Mouse (Mus musculus): ENCODE results near the gene Gm4858. TPM values are rescaled to one million over a fixed set of nuclear protein-coding genes. Genes with fewer than 3 reads are reported as not detected.
"Not testable (repeated sequence)": the region's sequence is repeated elsewhere in the genome, so short reads cannot be mapped to it uniquely, and the experiment has no call there.

Gene Gm4858
- total RNA-seq (2021) = not detected
- long read RNA-seq, experiment 1 = 0 reads
- long read RNA-seq, experiment 2 = 0 reads

GRCm38 (mm10) chr3:93068523-93068922 is at the start of gene Gm4858:
TSS of gene Gm4858 (plus strand) at chr3:93068823.
- DNase-seq (ENCODE audit: low spot score in 2 of 2) = not testable (repeated sequence)

DNA sequence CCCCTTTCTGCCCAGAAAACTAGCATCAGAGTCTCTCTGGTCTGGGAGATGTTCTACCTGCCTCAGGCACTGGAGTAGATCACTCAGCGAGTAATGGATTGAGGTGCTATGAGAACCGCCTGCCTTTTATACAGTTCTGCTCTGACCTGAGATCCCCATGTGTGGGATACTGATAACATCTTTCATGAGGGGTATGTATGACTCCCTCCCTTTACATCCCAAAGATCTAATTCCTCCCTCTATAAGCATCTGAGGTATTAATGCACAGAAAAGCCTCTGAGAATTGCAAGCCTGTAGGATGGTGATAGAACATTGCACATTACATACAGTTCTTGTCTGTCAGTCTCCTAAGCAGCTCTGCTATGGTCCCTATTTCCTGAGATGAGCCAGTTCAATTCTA is 49.7 kb upstream of the Gm4858 start, which contains the start of gene Lce1m:
Gene Lce1m (minus strand): TSS at position 101 of the 400 bp plus-strand sequence.
- no peak for DNase-seq (ENCODE audit: low spot score in 2 of 2)

GRCm38 (mm10) chr3:93021171-93021570 is 47.5 kb upstream of the Gm4858 start:
- DNase-seq (ENCODE audit: low spot score in 2 of 2) = no peak

DNA sequence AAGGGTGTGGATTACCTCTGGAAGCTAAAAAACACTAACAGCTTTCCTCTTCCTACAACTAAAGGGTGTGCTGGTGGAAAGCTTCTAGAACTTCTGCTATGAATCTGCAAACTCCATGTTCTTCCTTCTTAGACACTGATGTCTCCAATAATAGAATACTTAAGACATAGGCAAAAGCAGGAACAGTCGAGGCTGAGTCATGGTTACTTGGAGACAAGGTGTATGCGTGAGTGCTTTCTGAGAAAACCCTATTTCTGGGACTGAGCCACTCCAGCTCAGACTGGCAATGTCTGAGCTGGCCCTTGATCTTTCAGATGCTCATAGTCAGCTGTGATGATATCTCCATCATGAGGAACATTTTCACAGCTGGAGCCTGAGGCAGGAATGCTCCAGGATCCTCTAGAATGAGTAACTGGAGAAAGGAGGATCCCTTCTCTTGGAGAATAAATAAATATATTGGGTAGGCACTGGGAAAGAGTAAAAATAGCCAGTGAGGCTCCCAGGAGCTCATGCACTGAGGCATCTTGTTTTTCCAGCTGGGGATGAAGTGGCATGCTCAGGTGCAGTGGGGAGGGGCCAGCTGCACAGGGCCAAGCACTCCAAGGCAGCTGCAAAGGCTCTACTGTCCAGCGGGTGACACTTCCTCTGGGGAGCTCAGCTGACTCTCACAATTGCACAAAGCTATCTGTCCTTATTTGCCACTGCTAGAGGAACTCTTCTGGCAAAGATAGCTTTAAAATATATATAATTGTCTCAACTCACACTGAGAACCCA is 45.0 kb upstream of the Gm4858 start:
- no peak for DNase-seq (ENCODE audit: low spot score in 2 of 2)

DNA sequence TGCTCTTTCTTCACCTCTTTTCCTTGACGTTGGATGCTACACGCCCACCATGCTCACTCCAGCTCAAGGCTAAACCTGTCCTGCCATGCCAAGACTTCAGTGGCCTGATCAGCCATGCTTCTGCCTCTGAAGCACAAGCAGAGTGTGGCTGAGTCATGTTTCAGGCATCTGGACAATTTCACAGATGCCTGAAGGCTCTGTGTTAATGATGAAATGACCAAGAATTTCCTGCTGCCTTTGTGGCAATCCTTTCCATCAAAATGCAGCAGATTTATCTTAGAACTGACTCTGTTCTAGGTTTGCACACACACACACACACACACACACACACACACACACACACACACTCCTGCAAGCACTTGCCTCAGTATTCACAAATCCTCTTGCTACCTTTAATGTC is 43.1 kb upstream of the Gm4858 start:
- no peak for DNase-seq (ENCODE audit: low spot score in 2 of 2)

DNA sequence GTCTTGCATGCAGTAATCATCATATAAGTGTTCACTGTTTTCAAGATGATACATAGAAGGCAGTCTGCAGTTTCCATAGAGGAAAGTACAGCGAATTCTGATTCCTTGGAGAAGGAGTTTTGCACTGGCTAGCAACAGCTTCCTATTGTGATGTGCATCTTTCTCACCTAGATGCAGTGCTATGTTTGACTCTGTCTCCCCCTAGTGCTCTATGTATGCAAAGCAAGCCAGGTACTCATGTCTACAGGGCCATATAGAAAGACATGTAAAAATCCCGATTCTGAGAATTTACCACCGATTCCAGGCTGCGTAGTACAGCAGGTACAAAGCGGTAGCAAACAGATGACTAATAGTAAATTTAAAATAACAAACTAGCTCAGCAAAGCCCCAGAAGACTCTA is 37.2 kb upstream of the Gm4858 start:
- no peak for DNase-seq (ENCODE audit: low spot score in 2 of 2)

GRCm38 (mm10) chr3:93050182-93050581 is 18.4 kb upstream of the Gm4858 start:
- no peak for DNase-seq (ENCODE audit: low spot score in 2 of 2)

GRCm38 (mm10) chr3:93052826-93053474 is 15.7 kb upstream of the Gm4858 start:
- DNase-seq (ENCODE audit: low spot score in 2 of 2) = peak in 1 of 2 experiments; percentile 21

GRCm38 (mm10) chr3:93086631-93087030 is 18.0 kb downstream of the Gm4858 start:
- no peak for DNase-seq (ENCODE audit: low spot score in 2 of 2)

GRCm38 (mm10) chr3:93093581-93093980 is 25.0 kb downstream of the Gm4858 start:
- not testable (repeated sequence) for DNase-seq (ENCODE audit: low spot score in 2 of 2)

- no peak for DNase-seq (ENCODE audit: low spot score in 2 of 2)
Measured at GRCm38 (mm10) chr3:93096447-93096846, 27.8 kb downstream of the Gm4858 start.

DNA sequence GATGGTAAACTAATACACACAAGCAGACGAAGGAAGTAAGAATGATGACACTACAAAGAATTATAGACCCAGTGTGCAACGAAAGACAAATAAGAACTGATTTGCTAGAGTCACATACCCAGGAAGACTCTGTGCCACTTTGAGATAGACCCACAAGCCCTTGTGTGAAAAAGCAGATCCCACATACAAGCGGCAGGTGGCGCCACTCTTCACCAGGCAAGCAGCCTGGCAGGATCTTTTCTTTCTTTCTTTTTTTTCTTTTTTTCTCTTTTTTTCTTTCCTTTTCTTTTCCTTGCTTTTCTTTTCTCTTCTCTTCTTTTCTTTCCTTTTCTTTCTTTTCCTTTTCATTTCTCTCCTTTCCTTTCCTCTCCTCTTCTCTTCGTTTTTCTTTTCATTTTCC is 43.0 kb downstream of the Gm4858 start:
- no peak for DNase-seq (ENCODE audit: low spot score in 2 of 2)

- peak in 1 of 2 experiments; percentile 10 for DNase-seq (ENCODE audit: low spot score in 2 of 2)
Measured at GRCm38 (mm10) chr3:93114481-93114880, 45.9 kb downstream of the Gm4858 start.

- DNase-seq (ENCODE audit: low spot score in 2 of 2) = no peak
Measured at GRCm38 (mm10) chr3:93119101-93119500, 50.5 kb downstream of the Gm4858 start.

Other genes with a start within 250 kb of the Gm4858 start
- not detected for gene Kprp, start 241.6 kb upstream of the Gm4858 start, total RNA-seq (2021)
- not detected for gene Lce1l, start 217.5 kb upstream of the Gm4858 start, total RNA-seq (2021)
- not detected for gene 2310050C09Rik, start 198.6 kb upstream of the Gm4858 start, total RNA-seq (2021)
- not detected for gene Lce3a, start 142.6 kb upstream of the Gm4858 start, total RNA-seq (2021)
- gene Lce3b, start 135.8 kb upstream of the Gm4858 start, total RNA-seq (2021) = not detected
- not detected for gene Lce3c, start 124.3 kb upstream of the Gm4858 start, total RNA-seq (2021)
- gene Lce3d, start 111.4 kb upstream of the Gm4858 start, total RNA-seq (2021) = not detected
- not detected for gene Lce3e, start 101.8 kb upstream of the Gm4858 start, total RNA-seq (2021)
- gene Lce3f, start 76.6 kb upstream of the Gm4858 start, total RNA-seq (2021) = not detected
- gene Crct1, start 53.1 kb upstream of the Gm4858 start, total RNA-seq (2021) = not detected
- gene Lce1m, start 49.8 kb upstream of the Gm4858 start, total RNA-seq (2021) = not detected
- not detected for gene Crnn, start 76.0 kb downstream of the Gm4858 start, total RNA-seq (2021)
- not detected for gene Flg2, start 128.5 kb downstream of the Gm4858 start, total RNA-seq (2021)
- not detected for gene Flg, start 204.7 kb downstream of the Gm4858 start, total RNA-seq (2021)